Mouse (Mus musculus) heart, embryonic 10.5 days (tissue): Measurements from ENCODE around the gene Irf2. TPM values are rescaled to one million over a fixed set of nuclear protein-coding genes. Genes with fewer than 3 reads are reported as not detected.

ENCODE experiments used
- DNase-seq: peaks from one replicate; pipeline ENCODE4 v3.0.0-alpha.2; 2017; ENCODE audit warnings: low spot score
- H3K27ac ChIP-seq: fragments of 300-500 bp; sonication (generic); 2 replicates; pipeline ENCODE4 v1.5.1; 2016; ENCODE audit warnings: mild to moderate bottlenecking
- H3K27me3 ChIP-seq: fragments of 300-500 bp; sonication (generic); 2 replicates; pipeline ENCODE4 v1.6.1; 2016; ENCODE audit warnings: mild to moderate bottlenecking; ENCODE audit not compliant: poor library complexity, insufficient read depth, severe bottlenecking
- H3K36me3 ChIP-seq: fragments of 300-500 bp; sonication (generic); 2 replicates; pipeline ENCODE4 v1.6.1; 2016; ENCODE audit warnings: mild to moderate bottlenecking, moderate library complexity
- H3K4me1 ChIP-seq: fragments of 300-500 bp; sonication (generic); 2 replicates; pipeline ENCODE4 v1.6.1; 2016; ENCODE audit warnings: mild to moderate bottlenecking
- H3K4me3 ChIP-seq: fragments of 300-500 bp; sonication (generic); 2 replicates; pipeline ENCODE4 v1.5.1; 2016; ENCODE audit warnings: mild to moderate bottlenecking, moderate library complexity
- H3K9me3 ChIP-seq: fragments of 300-500 bp; sonication (generic); 2 replicates; pipeline ENCODE4 v1.6.1; 2016; ENCODE audit warnings: mild to moderate bottlenecking, moderate library complexity
- WGBS: fragments of 180-500 bp; shearing (Covaris S2); methylation state at CpG from one replicate; pipeline ENCODE4 v1.1.7; 2016; 5-methylcytosine and 5-hydroxymethylcytosine counted together
- polyA plus RNA-seq: library from polyadenylated mRNA; unstranded; fragments of >200 nt; fragmentation: Nextera tagmentation; extraction: Ambion mirVana; gene quantifications from 2 replicates; pipeline ENCODE4 v1.2.1, GENCODE M21; 2016

The Irf2 gene
- 8.9 and 10.9 TPM in 2 replicates for polyA plus RNA-seq

DNA sequence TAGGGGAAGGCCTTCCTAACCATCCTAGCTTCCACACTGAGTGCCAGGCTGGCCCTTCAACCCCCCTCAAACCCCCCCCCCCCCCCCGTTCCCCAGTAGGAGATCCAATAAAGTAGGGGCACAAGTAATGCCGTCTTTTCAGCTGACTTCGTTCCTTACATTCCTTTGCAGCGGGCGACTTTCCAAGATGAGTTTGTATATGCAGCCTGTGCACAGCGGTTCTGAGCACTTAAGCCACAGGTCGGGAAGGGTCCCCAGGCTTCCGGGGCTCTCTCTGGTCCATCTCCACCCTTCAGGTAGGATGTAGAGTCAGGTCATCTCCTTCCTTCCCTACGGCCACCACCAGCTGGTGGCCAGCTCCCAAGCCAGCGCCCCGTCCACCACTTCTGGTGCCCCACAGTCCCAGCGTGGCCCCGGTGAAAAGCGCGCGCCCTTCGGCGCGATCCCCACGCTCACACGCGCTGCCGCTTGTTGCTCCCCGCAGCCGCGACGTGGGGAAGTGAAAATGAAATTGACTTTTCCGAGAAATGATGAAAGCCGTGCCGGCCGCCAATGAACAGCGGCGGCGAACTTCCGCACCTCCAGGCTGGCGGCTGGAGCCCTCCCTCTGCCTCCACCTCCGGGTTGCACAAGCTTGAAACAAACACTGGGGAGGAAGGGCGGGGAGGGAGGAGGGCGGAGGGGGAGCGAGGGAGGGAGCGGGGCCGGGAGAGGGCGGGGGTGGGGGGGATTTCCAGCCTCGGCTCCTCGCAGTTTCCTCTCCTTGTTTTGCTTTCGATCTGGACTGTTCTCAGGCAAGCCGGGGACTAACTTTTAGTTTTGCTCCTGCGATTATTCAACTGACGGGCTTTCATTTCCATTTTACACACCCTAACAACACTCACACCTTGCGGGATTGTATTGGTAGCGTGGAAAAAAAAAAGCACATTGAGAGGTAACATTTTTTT lies at the start of gene Irf2:
Gene Irf2 (plus strand): TSS at position 730 of the 947 bp plus-strand sequence.
- H3K27me3 ChIP-seq, result no peaks in the 10 kb centered on the region
- H3K4me3 ChIP-seq, result peak within 1 kb of the TSS; percentile 90
- no peaks in the 10 kb centered on the region for H3K36me3 ChIP-seq
- DNase-seq, result peak; percentile 94
- peak within 1 kb of the TSS; percentile 99 for H3K27ac ChIP-seq
- under 1% methylated on average over 47 of the region's 51 CpGs for WGBS
- H3K4me1 ChIP-seq, result peaks cover 29% of the 10 kb centered on the region
- H3K9me3 ChIP-seq, result no peaks in the 10 kb centered on the region

DNA sequence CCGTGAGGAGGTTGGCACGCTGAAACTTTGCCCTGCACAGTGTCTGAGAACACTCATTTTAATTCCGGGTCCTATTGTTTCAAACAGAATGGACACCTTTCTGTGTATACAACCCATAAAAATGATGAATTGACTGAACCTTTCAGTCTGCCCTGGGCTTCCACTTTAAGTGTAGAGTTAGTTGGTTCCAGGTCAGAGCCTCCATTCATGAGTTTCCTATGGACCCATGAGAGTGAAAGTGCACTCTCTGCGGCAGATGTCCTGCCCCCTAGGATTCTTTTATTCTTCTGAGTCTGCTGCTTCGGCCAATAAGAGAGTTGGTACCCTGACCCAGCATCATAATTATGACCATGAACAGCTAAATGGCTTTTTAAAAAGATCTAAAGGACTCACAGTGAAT lies 49.4 kb upstream of the Irf2 start:
- no peaks in the 10 kb centered on the region for H3K9me3 ChIP-seq
- no peak overlapping the region for H3K27ac ChIP-seq
- 83% methylated on average over 5 of the region's 5 CpGs for WGBS
- no peaks in the 10 kb centered on the region for H3K36me3 ChIP-seq
- H3K27me3 ChIP-seq, result no peaks in the 10 kb centered on the region
- no peak for DNase-seq
- H3K4me3 ChIP-seq, result no peak overlapping the region
- H3K4me1 ChIP-seq, result peaks cover 5% of the 10 kb centered on the region; the same call in 1 of the 2 replicates

DNA sequence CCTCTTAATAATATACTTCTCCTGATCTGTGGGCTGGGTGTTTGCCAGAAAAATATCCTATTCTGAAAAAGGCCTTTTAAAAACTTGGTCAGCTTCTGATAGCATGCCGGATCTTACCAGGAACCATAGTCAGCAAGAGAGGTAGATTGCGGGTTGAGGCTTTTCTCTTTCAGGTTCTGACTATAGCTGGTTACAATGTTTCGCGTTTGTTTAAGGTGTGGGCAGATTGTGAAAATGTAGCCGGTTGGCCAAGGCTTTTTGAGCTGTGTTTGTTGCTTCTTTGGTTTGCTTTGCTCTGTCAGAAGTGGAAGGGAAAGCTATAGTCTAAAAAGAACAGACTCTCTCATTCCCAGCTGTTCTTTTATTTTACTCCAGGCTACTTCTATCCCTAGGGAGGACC lies 49.0 kb upstream of the Irf2 start:
- no peaks in the 10 kb centered on the region for H3K27me3 ChIP-seq
- peaks cover 5% of the 10 kb centered on the region; the same call in 1 of the 2 replicates for H3K4me1 ChIP-seq

DNA sequence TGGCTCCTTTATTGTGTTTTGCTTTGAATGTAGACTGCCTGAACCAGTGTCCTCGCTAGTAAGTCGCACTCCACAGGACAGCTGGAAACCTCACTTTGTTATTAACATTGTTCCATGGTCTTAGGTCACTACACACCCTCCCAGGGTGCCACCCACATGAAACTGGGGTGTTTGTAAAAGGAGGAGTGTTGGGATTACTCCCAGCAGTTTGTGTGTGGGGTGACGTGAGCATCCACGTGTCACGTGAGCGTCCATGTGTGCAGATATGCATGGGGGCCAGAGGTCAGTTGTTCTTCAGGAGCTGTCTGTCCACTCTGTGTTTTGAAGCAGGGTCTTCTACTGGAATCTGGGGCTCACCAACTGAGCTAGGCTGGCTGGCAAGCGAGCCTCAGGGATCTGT lies 48.2 kb upstream of the Irf2 start:
- no peaks in the 10 kb centered on the region for H3K9me3 ChIP-seq
- H3K36me3 ChIP-seq, result no peaks in the 10 kb centered on the region
- peaks cover 5% of the 10 kb centered on the region; the same call in 1 of the 2 replicates for H3K4me1 ChIP-seq
- no peaks in the 10 kb centered on the region for H3K27me3 ChIP-seq
- no peak overlapping the region for H3K27ac ChIP-seq
- no peak overlapping the region for H3K4me3 ChIP-seq
- 86% methylated on average over 7 of the region's 7 CpGs for WGBS
- no peak for DNase-seq

More for the DNA sequence above, 49.0 kb upstream of the Irf2 start:
- no peaks in the 10 kb centered on the region for H3K9me3 ChIP-seq
- no peaks in the 10 kb centered on the region for H3K36me3 ChIP-seq
- DNase-seq, result no peak
- no peak overlapping the region for H3K4me3 ChIP-seq
- 81% methylated on average over 5 of the region's 5 CpGs for WGBS
- H3K27ac ChIP-seq, result no peak overlapping the region

DNA sequence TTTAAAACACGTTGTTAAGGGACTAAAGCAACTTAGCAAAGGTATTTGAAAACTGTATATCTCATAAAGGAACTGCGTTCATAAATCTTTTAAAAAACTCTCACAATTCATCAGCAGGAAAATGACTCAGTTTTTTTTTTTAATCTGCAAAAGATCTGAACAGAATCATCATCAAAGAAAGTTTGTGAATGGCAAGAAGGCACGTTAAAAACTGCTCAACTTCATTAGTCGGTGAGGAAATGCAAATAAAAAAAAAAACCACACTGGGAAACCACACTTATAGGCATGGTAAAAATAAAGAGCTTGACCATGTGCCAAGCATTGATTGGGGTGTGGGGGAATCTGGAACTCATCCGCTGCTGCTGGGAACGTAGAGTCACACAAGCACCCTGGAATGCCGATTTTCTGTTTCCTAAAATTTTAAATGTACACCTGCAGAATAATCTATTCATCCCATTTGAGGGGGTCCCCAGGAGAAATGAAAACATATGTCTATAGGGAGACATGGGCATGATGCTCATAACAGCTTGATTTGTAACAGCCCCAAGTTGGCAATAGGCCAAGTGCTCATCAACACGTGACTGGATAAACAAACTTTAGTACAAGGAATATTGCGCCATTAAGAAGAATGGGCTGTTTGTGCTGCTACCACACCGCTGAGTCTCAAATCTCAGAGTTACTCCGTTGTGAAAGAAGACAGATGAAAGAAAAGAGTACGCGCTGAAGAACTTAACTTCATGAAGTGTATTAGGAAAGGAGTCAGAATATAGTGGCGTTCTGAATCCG lies 43.1 kb upstream of the Irf2 start:
- Histone ChIP-seq H3K4me3 (no peak overlapping the region), H3K27ac (no peak overlapping the region), H3K27me3 (no peaks in the 10 kb centered on the region), H3K4me1 (peaks cover 5% of the 10 kb centered on the region; the same call in 1 of the 2 replicates), H3K36me3 (no peaks in the 10 kb centered on the region), H3K9me3 (no peaks in the 10 kb centered on the region)
- peak; percentile 14 for DNase-seq
- 71% methylated on average over 15 of the region's 15 CpGs for WGBS

DNA sequence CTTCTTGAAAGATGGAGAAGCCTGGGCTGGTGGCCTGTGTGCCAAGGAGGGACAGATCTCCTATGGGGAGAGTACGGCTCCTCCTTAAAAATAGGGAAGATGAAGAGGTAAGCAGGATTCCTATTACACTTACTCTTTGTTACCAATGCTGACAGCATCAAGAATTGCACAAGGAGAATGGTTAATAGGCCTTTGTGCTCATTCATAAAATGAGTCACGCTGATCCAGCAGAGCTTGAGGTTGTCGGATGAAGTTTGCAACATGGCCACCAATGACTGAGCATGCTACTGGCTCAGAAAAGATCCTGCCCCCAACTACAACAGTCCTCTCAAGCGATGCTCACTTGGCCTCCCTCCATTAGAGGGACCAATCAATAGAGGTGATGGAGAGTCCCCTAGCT lies 42.0 kb upstream of the Irf2 start:
- Histone ChIP-seq H3K9me3 (no peaks in the 10 kb centered on the region), H3K27ac (no peak overlapping the region), H3K36me3 (no peaks in the 10 kb centered on the region), H3K27me3 (no peaks in the 10 kb centered on the region), H3K4me1 (no peaks in the 10 kb centered on the region), H3K4me3 (no peak overlapping the region)
- DNase-seq, result peak; percentile 33
- WGBS, result 85% methylated on average over 4 of the region's 4 CpGs

DNA sequence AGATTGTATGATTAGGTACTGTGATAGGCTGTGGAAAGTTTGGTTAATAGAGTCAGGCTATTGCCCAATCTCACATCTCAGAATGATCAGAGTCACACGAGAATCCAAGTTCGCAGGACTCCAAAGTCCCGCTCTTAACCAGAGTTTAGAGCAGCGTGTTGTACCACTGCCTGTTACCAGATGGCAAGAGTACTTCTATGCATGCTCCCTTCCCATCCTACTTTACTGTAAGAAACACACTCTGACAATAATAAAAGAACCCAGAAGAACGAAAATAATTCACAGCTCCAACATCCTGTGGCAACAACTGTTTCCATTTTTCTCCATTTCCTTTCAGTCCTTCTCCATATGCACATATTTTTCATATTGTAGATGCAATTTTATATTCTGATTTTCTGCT lies 41.4 kb upstream of the Irf2 start:
- Histone ChIP-seq H3K27me3 (no peaks in the 10 kb centered on the region), H3K4me3 (no peak overlapping the region), H3K27ac (no peak overlapping the region), H3K4me1 (no peaks in the 10 kb centered on the region), H3K36me3 (no peaks in the 10 kb centered on the region), H3K9me3 (no peaks in the 10 kb centered on the region)
- 86% methylated on average over 5 of the region's 5 CpGs for WGBS
- DNase-seq, result peak; percentile 6

DNA sequence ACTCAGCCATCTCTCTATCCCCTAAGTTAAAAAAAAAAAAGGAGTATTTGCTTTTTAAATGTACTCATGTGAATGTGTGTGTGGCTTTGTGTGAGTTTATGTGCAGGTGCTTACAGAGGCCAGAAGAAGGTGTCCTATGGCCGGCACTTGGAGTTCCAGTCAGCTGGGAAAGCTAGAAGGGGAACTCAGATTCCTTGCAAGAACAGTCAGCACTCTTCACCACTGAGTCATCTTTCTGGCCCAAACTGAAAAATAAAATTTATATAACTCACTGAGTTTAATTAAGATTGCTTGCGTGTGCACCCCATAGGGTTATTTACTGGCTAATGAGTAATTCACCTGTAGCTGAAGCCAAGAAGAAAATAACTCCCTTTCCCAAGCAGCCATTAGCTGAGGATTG lies 34.4 kb upstream of the Irf2 start:
- Histone ChIP-seq H3K4me3 (no peak overlapping the region), H3K36me3 (no peaks in the 10 kb centered on the region), H3K27me3 (no peaks in the 10 kb centered on the region), H3K9me3 (no peaks in the 10 kb centered on the region), H3K27ac (no peak overlapping the region), H3K4me1 (no peaks in the 10 kb centered on the region)
- 90% methylated on average over 2 of the region's 2 CpGs for WGBS
- no peak for DNase-seq

DNA sequence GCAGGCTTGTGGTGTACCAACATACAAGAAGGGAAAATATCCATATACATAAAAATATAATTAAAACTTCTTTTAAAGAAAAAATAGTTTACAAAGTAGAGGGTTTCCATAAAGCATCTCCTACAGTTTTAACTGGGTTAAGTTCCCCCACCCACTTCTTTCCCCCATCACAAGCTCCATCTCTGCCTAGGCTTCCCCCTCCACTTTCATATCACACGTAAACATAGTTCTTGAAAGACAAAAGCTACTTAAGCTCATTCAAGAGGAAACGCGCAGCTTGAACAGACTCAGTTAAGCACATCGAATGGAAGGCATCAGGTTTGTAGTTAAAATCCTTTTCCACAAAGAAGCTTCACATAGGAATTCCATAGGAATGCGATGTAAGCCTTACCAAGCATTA lies 32.8 kb upstream of the Irf2 start:
- Histone ChIP-seq H3K27me3 (no peaks in the 10 kb centered on the region), H3K9me3 (no peaks in the 10 kb centered on the region), H3K36me3 (no peaks in the 10 kb centered on the region), H3K4me1 (no peaks in the 10 kb centered on the region), H3K27ac (no peak overlapping the region), H3K4me3 (no peak overlapping the region)
- WGBS, result 76% methylated on average over 5 of the region's 5 CpGs
- no peak for DNase-seq

DNA sequence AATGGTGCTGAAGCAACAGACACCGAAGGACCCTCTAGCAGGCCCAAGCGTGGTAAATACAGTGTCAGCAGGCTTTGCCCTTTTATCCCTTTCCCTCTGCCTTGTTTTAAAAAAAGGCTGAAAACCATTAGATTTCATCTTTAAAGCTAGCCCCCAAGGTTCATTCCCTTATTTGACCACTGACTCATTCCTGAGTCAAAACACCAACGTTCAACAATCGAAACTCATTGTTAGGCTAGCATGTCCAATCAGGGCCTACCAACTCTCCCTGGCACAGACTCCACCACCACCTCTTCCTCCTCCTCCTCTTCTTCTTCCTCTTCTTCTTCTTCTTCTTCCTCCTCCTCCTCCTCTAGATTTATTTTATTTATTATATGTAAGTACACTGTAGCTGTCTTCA lies 30.2 kb upstream of the Irf2 start:
- 87% methylated on average over 4 of the region's 4 CpGs for WGBS
- no peak for DNase-seq
- no peak overlapping the region for H3K27ac ChIP-seq

DNA sequence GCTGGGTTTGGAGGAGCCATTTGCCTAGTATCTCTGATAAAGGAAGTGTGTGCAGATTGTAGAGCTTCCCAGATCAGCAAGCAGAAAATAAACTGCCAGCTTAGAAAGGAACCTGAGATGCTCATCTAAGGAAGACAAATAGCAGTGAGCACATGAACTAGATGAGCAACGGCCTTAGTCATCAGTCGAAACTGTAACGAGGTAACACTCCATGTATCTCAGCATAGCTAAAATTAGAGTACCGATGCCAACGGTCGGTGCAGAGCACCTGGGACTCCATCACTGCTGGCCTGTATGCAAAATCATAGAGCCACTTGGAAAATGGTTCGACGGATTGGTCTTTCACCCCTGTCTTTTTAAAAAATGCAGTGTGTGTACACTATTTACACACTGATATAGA lies 29.2 kb upstream of the Irf2 start:
- DNase-seq, result peak; percentile 20
- Histone ChIP-seq H3K27me3 (no peaks in the 10 kb centered on the region; the same call in 1 of the 2 replicates), H3K36me3 (no peaks in the 10 kb centered on the region), H3K4me1 (no peaks in the 10 kb centered on the region), H3K27ac (no peak overlapping the region), H3K9me3 (no peaks in the 10 kb centered on the region), H3K4me3 (no peak overlapping the region)
- WGBS, result 68% methylated on average over 8 of the region's 8 CpGs

More for the DNA sequence above, 30.2 kb upstream of the Irf2 start:
- Histone ChIP-seq H3K4me1 (no peaks in the 10 kb centered on the region), H3K36me3 (no peaks in the 10 kb centered on the region), H3K4me3 (no peak overlapping the region), H3K9me3 (no peaks in the 10 kb centered on the region), H3K27me3 (no peaks in the 10 kb centered on the region; the same call in 1 of the 2 replicates)

DNA sequence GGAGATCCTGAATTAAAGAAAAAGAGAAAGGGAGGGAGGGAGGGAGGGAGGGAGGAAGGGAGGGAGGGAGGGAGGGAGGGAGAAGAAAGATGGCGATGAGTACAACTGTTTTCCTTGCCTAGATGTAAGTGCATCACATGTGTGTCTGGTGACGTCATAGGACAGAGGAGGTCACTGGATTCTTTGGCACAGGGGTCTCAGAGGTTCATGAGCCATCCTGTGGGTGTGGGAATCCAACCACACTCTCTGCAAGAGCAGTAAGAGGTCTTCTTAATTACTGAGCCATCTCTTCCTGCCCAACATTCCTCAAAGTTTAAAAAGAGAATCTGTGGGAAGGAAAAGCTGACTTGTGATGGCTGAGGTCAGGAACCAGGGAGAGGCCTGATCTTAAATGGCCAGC lies 28.0 kb upstream of the Irf2 start:
- Histone ChIP-seq H3K4me1 (no peaks in the 10 kb centered on the region), H3K27ac (no peak overlapping the region), H3K9me3 (no peaks in the 10 kb centered on the region), H3K4me3 (no peak overlapping the region), H3K36me3 (no peaks in the 10 kb centered on the region), H3K27me3 (no peaks in the 10 kb centered on the region; the same call in 1 of the 2 replicates)
- WGBS, result 78% methylated on average over 2 of the region's 2 CpGs
- DNase-seq, result no peak

DNA sequence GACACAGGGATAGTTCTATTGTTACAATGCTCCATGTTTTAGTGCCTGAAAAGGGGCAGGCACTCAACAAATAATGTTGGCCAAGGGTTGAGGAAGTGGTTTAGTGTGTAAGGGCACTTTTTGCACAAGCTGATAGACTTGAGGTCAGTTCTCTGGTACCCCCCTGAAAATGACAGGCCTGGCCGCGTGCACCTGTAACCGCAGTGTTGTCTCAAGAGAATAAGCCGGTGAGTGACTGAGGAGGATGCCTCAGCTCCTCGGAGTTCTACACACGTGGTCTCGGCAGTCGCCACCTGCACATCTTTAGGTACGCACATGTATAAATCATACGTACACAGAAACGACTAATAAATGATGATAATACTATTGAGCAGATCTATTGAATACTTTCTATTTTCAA lies 26.4 kb upstream of the Irf2 start:
- no peak for DNase-seq
- H3K9me3 ChIP-seq, result no peaks in the 10 kb centered on the region
- no peak overlapping the region for H3K27ac ChIP-seq
- H3K4me3 ChIP-seq, result no peak overlapping the region
- 97% methylated on average over 11 of the region's 11 CpGs for WGBS
- no peaks in the 10 kb centered on the region for H3K4me1 ChIP-seq
- H3K27me3 ChIP-seq, result no peaks in the 10 kb centered on the region; the same call in 1 of the 2 replicates
- no peaks in the 10 kb centered on the region for H3K36me3 ChIP-seq
